Mouse (Mus musculus) lung, embryonic 15.5 days (tissue): ENCODE data around the gene Rnf5. TPM values are rescaled to one million over a fixed set of nuclear protein-coding genes. Genes with fewer than 3 reads are reported as not detected.

Source experiments
- ATAC-seq: fragments of 200-750 bp; cut with Nextera tagmentation; 2 replicates; pipeline ENCODE4 v1.8.0; 2017; ENCODE audit warnings: moderate number of reproducible peaks, borderline replicate concordance; ENCODE audit not compliant: low FRiP score, low TSS enrichment; ENCODE audit errors: extremely low read depth
- H3K27ac ChIP-seq: fragments of 300-500 bp; sonication (generic); 2 replicates; pipeline ENCODE4 v1.5.1; 2015; ENCODE audit warnings: moderate library complexity, mild to moderate bottlenecking, inconsistent platforms
- H3K27me3 ChIP-seq: fragments of 300-500 bp; sonication (generic); 2 replicates; pipeline ENCODE4 v1.6.1; 2015; ENCODE audit warnings: inconsistent platforms
- H3K36me3 ChIP-seq: fragments of 300-500 bp; sonication (generic); 2 replicates; pipeline ENCODE4 v1.6.1; 2015; ENCODE audit warnings: inconsistent platforms
- H3K4me1 ChIP-seq: fragments of 300-500 bp; sonication (generic); 2 replicates; pipeline ENCODE4 v1.6.1; 2015; ENCODE audit warnings: inconsistent platforms
- H3K4me2 ChIP-seq: fragments of 300-500 bp; sonication (generic); 2 replicates; pipeline ENCODE4 v1.6.1; 2015; ENCODE audit warnings: inconsistent platforms, mild to moderate bottlenecking, moderate library complexity
- H3K4me3 ChIP-seq: fragments of 300-500 bp; sonication (generic); 2 replicates; pipeline ENCODE4 v1.5.1; 2015; ENCODE audit warnings: mild to moderate bottlenecking, inconsistent platforms
- H3K9ac ChIP-seq: fragments of 300-500 bp; sonication (generic); 2 replicates; pipeline ENCODE4 v1.6.1; 2015; ENCODE audit warnings: inconsistent platforms
- H3K9me3 ChIP-seq: fragments of 300-500 bp; sonication (generic); 2 replicates; pipeline ENCODE4 v1.6.1; 2016; ENCODE audit warnings: inconsistent platforms
- WGBS: fragments of 180-500 bp; shearing (Covaris S2); methylation state at CpG from one replicate; pipeline ENCODE4 v1.1.7; 2015; 5-methylcytosine and 5-hydroxymethylcytosine counted together
- polyA plus RNA-seq: library from polyadenylated mRNA; unstranded; fragments of >200 nt; fragmentation: Nextera tagmentation; extraction: Ambion mirVana; gene quantifications from 2 replicates; pipeline ENCODE4 v1.2.1, GENCODE M21; 2015

Gene Rnf5
- polyA plus RNA-seq, 1 experiment from 2014 or later: 122 TPM

GRCm38 (mm10) chr17:34629796-34630603 lies 26.5 kb upstream of the Rnf5 start:
- H3K36me3 ChIP-seq: no peaks in the 10 kb centered on the region
- no peak for ATAC-seq
- no peak overlapping the region for H3K27ac ChIP-seq
- WGBS: 18% methylated on average over 12 of the region's 12 CpGs
- no peaks in the 10 kb centered on the region for H3K9me3 ChIP-seq
- H3K4me3 ChIP-seq: 0 out of 2 replicates have a peak overlapping the region, but pooled peaks have one; percentile 15
- H3K9ac ChIP-seq: no peak overlapping the region
- H3K4me1 ChIP-seq: peaks cover 49% of the 10 kb centered on the region
- peak overlapping the region; percentile 82 for H3K4me2 ChIP-seq
- peaks cover 60% of the 10 kb centered on the region for H3K27me3 ChIP-seq

GRCm38 (mm10) chr17:34629221-34629751 lies 25.8 kb upstream of the Rnf5 start, which contains the start of gene Prrt1:
Prrt1 (plus strand) TSS chr17:34629533.
- H3K36me3 ChIP-seq: no peaks in the 10 kb centered on the region
- no peak within 1 kb of the TSS for H3K9ac ChIP-seq
- no peak for ATAC-seq
- 0% methylated on average over 16 of the region's 16 CpGs for WGBS
- H3K4me3 ChIP-seq: peak within 1 kb of the TSS; percentile 69
- no peak within 1 kb of the TSS for H3K27ac ChIP-seq
- H3K4me1 ChIP-seq: peaks cover 49% of the 10 kb centered on the region
- peak within 1 kb of the TSS; percentile 82 for H3K4me2 ChIP-seq
- peaks cover 57% of the 10 kb centered on the region for H3K27me3 ChIP-seq
- H3K9me3 ChIP-seq: no peaks in the 10 kb centered on the region

GRCm38 (mm10) chr17:34628644-34628967 lies 25.1 kb upstream of the Rnf5 start:
- WGBS: 25% methylated on average over 5 of the region's 5 CpGs
- Histone ChIP-seq H3K27ac (no peak overlapping the region), H3K27me3 (peaks cover 50% of the 10 kb centered on the region), H3K9me3 (no peaks in the 10 kb centered on the region), H3K4me3 (peak overlapping the region; percentile 69; the same call in 1 of the 2 replicates), H3K4me2 (peak overlapping the region; percentile 82), H3K9ac (no peak overlapping the region), H3K4me1 (peaks cover 49% of the 10 kb centered on the region), H3K36me3 (no peaks in the 10 kb centered on the region)
- ATAC-seq: no peak

- Histone ChIP-seq H3K4me2 (peak within 1 kb of the TSS; percentile 82), H3K36me3 (peaks cover 1% of the 10 kb centered on the region; the same call in 1 of the 2 replicates), H3K4me1 (peaks cover 49% of the 10 kb centered on the region), H3K27ac (peak within 1 kb of the TSS; percentile 90), H3K9me3 (no peaks in the 10 kb centered on the region), H3K27me3 (peaks cover 45% of the 10 kb centered on the region), H3K9ac (peak within 1 kb of the TSS; percentile 52), H3K4me3 (peak within 1 kb of the TSS; percentile 69)
- ATAC-seq: no peak; the same call in 1 of the 2 replicates
- WGBS: 3% methylated on average over 29 of the region's 29 CpGs
Measured at GRCm38 (mm10) chr17:34627943-34628643, 24.6 kb upstream of the Rnf5 start, which contains the start of gene Ppt2. Ppt2 (minus strand) TSS chr17:34628510.

GRCm38 (mm10) chr17:34627093-34627942 lies 23.8 kb upstream of the Rnf5 start:
- peak overlapping the region; percentile 58 for H3K9ac ChIP-seq
- H3K27ac ChIP-seq: peak overlapping the region; percentile 90
- H3K36me3 ChIP-seq: peaks cover 8% of the 10 kb centered on the region; the same call in 1 of the 2 replicates
- peaks cover 37% of the 10 kb centered on the region for H3K27me3 ChIP-seq
- H3K9me3 ChIP-seq: no peaks in the 10 kb centered on the region
- WGBS: under 1% methylated on average over 37 of the region's 45 CpGs
- peak; percentile 86 for ATAC-seq
- peak overlapping the region; percentile 69 for H3K4me3 ChIP-seq
- peaks cover 45% of the 10 kb centered on the region for H3K4me1 ChIP-seq
- H3K4me2 ChIP-seq: peak overlapping the region; percentile 82

GRCm38 (mm10) chr17:34626773-34627092 lies 23.2 kb upstream of the Rnf5 start:
- peaks cover 8% of the 10 kb centered on the region for H3K36me3 ChIP-seq
- 0% methylated on average over 18 of the region's 18 CpGs for WGBS
- no peaks in the 10 kb centered on the region for H3K9me3 ChIP-seq
- H3K4me1 ChIP-seq: peaks cover 39% of the 10 kb centered on the region
- H3K27ac ChIP-seq: peak overlapping the region; percentile 90
- H3K4me3 ChIP-seq: peak overlapping the region; percentile 69
- peak overlapping the region; percentile 58 for H3K9ac ChIP-seq
- peaks cover 32% of the 10 kb centered on the region for H3K27me3 ChIP-seq
- no peak for ATAC-seq
- peak overlapping the region; percentile 82 for H3K4me2 ChIP-seq

- no peak for ATAC-seq
Measured at GRCm38 (mm10) chr17:34626062-34626772, 22.7 kb upstream of the Rnf5 start.

GRCm38 (mm10) chr17:34624981-34625380 lies 21.5 kb upstream of the Rnf5 start:
- H3K4me3 ChIP-seq: no peak overlapping the region
- H3K27me3 ChIP-seq: peaks cover 14% of the 10 kb centered on the region
- H3K27ac ChIP-seq: no peak overlapping the region
- peaks cover 12% of the 10 kb centered on the region for H3K36me3 ChIP-seq
- H3K9me3 ChIP-seq: no peaks in the 10 kb centered on the region
- H3K9ac ChIP-seq: no peak overlapping the region
- no peak overlapping the region for H3K4me2 ChIP-seq
- peaks cover 22% of the 10 kb centered on the region for H3K4me1 ChIP-seq
- no peak for ATAC-seq
- 87% methylated on average over 3 of the region's 3 CpGs for WGBS

More at GRCm38 (mm10) chr17:34626062-34626772, 22.7 kb upstream of the Rnf5 start:
- peaks cover 34% of the 10 kb centered on the region for H3K4me1 ChIP-seq
- peaks cover 12% of the 10 kb centered on the region for H3K36me3 ChIP-seq
- peaks cover 26% of the 10 kb centered on the region for H3K27me3 ChIP-seq
- WGBS: 49% methylated on average over 16 of the region's 16 CpGs
- H3K4me2 ChIP-seq: peak overlapping the region; percentile 82
- no peaks in the 10 kb centered on the region for H3K9me3 ChIP-seq
- H3K4me3 ChIP-seq: peak overlapping the region; percentile 69
- 0 out of 2 replicates have a peak overlapping the region, but pooled peaks have one; percentile 90 for H3K27ac ChIP-seq
- H3K9ac ChIP-seq: peak overlapping the region; percentile 58

- Histone ChIP-seq H3K4me3 (no peak overlapping the region), H3K9ac (no peak overlapping the region), H3K27ac (no peak overlapping the region), H3K36me3 (peaks cover 12% of the 10 kb centered on the region), H3K4me1 (peaks cover 7% of the 10 kb centered on the region), H3K4me2 (no peak overlapping the region), H3K27me3 (no peaks in the 10 kb centered on the region; the same call in 1 of the 2 replicates), H3K9me3 (no peaks in the 10 kb centered on the region)
- WGBS: 84% methylated on average over 9 of the region's 9 CpGs
- no peak for ATAC-seq
Measured at GRCm38 (mm10) chr17:34623161-34623560, 19.7 kb upstream of the Rnf5 start.

- no peaks in the 10 kb centered on the region; the same call in 1 of the 2 replicates for H3K27me3 ChIP-seq
- H3K4me3 ChIP-seq: no peak overlapping the region
- peaks cover under 1% of the 10 kb centered on the region; the same call in 1 of the 2 replicates for H3K4me1 ChIP-seq
- peaks cover 12% of the 10 kb centered on the region for H3K36me3 ChIP-seq
- 75% methylated on average over 8 of the region's 8 CpGs for WGBS
- no peak for ATAC-seq
- H3K4me2 ChIP-seq: no peak overlapping the region
- no peaks in the 10 kb centered on the region for H3K9me3 ChIP-seq
- H3K9ac ChIP-seq: no peak overlapping the region
- H3K27ac ChIP-seq: no peak overlapping the region
Measured at GRCm38 (mm10) chr17:34621006-34621405, 17.5 kb upstream of the Rnf5 start.
